7 mouse cellular contexts compared by ENCODE assay signal in the genomic region with DNA sequence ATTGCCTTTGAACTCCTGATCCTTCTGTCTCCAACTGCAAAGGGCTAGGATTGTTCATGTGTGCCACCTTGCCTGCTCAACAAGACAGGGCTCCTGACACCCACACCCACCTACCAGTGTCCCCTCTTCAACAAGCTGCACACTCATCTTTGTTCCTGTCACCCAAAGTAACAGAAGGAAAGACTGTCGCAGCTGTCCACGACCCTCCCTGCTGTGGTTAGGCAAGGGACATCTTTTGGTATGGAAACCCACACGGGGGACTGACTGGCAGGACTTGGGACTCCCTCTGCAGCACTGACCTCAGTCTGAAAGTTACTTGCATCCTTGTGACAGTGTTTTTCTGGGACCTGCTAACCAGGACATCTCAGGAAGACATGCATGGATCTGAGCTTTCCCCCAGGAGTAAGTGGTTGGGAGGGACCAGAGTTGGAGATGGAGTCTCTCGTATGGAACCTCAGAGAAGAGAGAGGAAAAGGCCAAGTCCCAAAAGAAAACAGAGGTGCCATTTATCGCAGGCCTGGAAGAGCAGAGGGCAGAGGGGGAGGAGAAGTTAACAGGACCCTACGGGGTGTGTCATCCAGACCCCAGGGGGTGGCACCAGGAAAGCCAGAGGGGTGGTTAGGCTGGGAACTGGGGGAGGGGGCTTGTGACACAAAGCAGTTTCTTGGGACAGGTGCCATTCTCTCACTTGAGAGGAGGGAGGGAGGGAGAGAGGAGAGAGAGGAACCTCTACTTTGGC. TPM values are rescaled to one million over a fixed set of nuclear protein-coding genes. Genes with fewer than 3 reads are reported as not detected.
A peak's percentile ranks its signal among the peaks of the same experiment; 100 is the strongest.
DNase-seq lines count a peak whose midpoint lies in the region; ATAC-seq and TF ChIP-seq lines count a peak whose summit lies in the region.

A gene (plus strand): TSS at position 689 of the 739 bp plus-strand sequence.

- no peak within 1 kb of the TSS for H3K4me2 ChIP-seq in CH12.LX (ENCODE audit: insufficient read depth, low read depth, poor library complexity, severe bottlenecking)
- no peak within 1 kb of the TSS for H3K4me2 ChIP-seq in forebrain, embryonic 13.5 days
- H3K4me2 ChIP-seq in hindbrain, embryonic 11.5 days (replicated peaks; ENCODE audit: low read depth, low read length) = no peak within 1 kb of the TSS
- H3K4me2 ChIP-seq in liver, embryonic 13.5 days = no peak within 1 kb of the TSS

- TF ChIP-seq POLR2A in CH12.LX (IDR thresholded peaks at IDR 0.05; ENCODE audit: low read depth, low read length) = no peak

- no peaks in the 10 kb centered on the region for H3K9me3 ChIP-seq in CH12.LX (replicated peaks; ENCODE audit: low read length)
- H3K9me3 ChIP-seq in ES-E14 (ENCODE audit: control insufficient read depth, insufficient read depth, low read depth, low read length) = no peaks in the 10 kb centered on the region
- no peaks in the 10 kb centered on the region for H3K9me3 ChIP-seq in forebrain, embryonic 13.5 days (replicated peaks)
- H3K9me3 ChIP-seq in hindbrain, embryonic 11.5 days (ENCODE audit: control insufficient read depth, low read length) = no peaks in the 10 kb centered on the region
- H3K9me3 ChIP-seq in liver, embryonic 13.5 days (replicated peaks) = no peaks in the 10 kb centered on the region

- H3K9ac ChIP-seq in CH12.LX (ENCODE audit: insufficient read depth, low read depth) = no peak within 1 kb of the TSS
- no peak within 1 kb of the TSS for H3K9ac ChIP-seq in ES-E14 (ENCODE audit: insufficient read depth, low read depth, low read length, poor library complexity, severe bottlenecking)
- no peak within 1 kb of the TSS for H3K9ac ChIP-seq in forebrain, embryonic 13.5 days
- H3K9ac ChIP-seq in hindbrain, embryonic 11.5 days (ENCODE audit: low read depth, low read length) = no peak within 1 kb of the TSS
- no peak within 1 kb of the TSS; the same call in 1 of the 2 replicates for H3K9ac ChIP-seq in liver, embryonic 13.5 days

- no peak for TF ChIP-seq CTCF in CH12.LX (conservative IDR thresholded peaks at IDR 0.05 in 1 of 2, IDR thresholded peaks at IDR 0.05 in 1 of 2; ENCODE audit: low read depth in 2 of 2, low read length in 2 of 2)

- no peak for ATAC-seq in forebrain, embryonic 13.5 days
- ATAC-seq in hindbrain, embryonic 11.5 days (ENCODE audit: low FRiP score) = no peak
- no peak for ATAC-seq in liver, embryonic 13.5 days (ENCODE audit: low read depth)

- WGBS in forebrain, embryonic 13.5 days = 32% methylated on average over 6 of the region's 6 CpGs
- 22% methylated on average over 6 of the region's 6 CpGs for WGBS in hindbrain, embryonic 11.5 days
- 39% methylated on average over 6 of the region's 6 CpGs for WGBS in liver, embryonic 13.5 days (ENCODE audit: insufficient replicate concordance)

- no peak for DNase-seq in CH12.LX (ENCODE audit: extremely low read depth)
- DNase-seq in ES-E14 (ENCODE audit: low read depth, low spot score) = no peak
- no peak for DNase-seq in hindbrain, embryonic 11.5 days (ENCODE audit: low spot score)
- DNase-seq in liver, embryonic 13.5 days = no peak
- no peak for DNase-seq in right cerebral cortex, postnatal 36 days (ENCODE audit: low spot score in 2 of 2)
- DNase-seq in ovary, adult 18-20 months (ENCODE audit: low spot score) = no peak

- H3K27ac ChIP-seq in CH12.LX (ENCODE audit: insufficient read depth, low read depth) = no peak within 1 kb of the TSS
- H3K27ac ChIP-seq in ES-E14 (ENCODE audit: insufficient read depth, low read depth, low read length, poor library complexity, severe bottlenecking) = 0 out of 2 replicates have a peak within 1 kb of the TSS, but pooled peaks have one; percentile 9
- no peak within 1 kb of the TSS for H3K27ac ChIP-seq in forebrain, embryonic 13.5 days
- no peak within 1 kb of the TSS for H3K27ac ChIP-seq in hindbrain, embryonic 11.5 days (ENCODE audit: low read depth, low read length)
- no peak within 1 kb of the TSS for H3K27ac ChIP-seq in liver, embryonic 13.5 days

- H3K4me3 ChIP-seq in CH12.LX (replicated peaks in 1 of 3; ENCODE audit: low read depth in 2 of 3, low read length in 2 of 3, poor library complexity in 1 of 3) (no peak within 1 kb of the TSS), ES-E14 (ENCODE audit: insufficient read depth in 1 of 2, low read depth in 1 of 2, low read length in 2 of 2, poor library complexity in 1 of 2, severe bottlenecking in 1 of 2) (0 out of 4 replicates have a peak within 1 kb of the TSS, but pooled peaks of 1 of the 2 experiments have one; percentile 0)
- H3K4me3 ChIP-seq in forebrain, embryonic 13.5 days = no peak within 1 kb of the TSS
- no peak within 1 kb of the TSS for H3K4me3 ChIP-seq in hindbrain, embryonic 11.5 days (ENCODE audit: low read depth, low read length)
- H3K4me3 ChIP-seq in liver, embryonic 13.5 days (replicated peaks) = no peak within 1 kb of the TSS

- in situ Hi-C loops in CH12.LX (cut with MboI; ENCODE audit: low pct_ligation_motif_present, low pct_unique_long_range_greater_than_20kb, low sequenced_read_pairs) (no loop called here), ES-E14 (cut with MboI; ENCODE audit: low sequenced_read_pairs in 2 of 2, unreplicated experiment in 2 of 2) (no loop called here)

- H3K4me1 ChIP-seq in CH12.LX (ENCODE audit: control insufficient read depth in 1 of 2, insufficient read depth in 2 of 2) (peaks cover 5 to 26% of the 10 kb centered on the region in 2 experiments; a peak in 3 of 4 replicates), ES-E14 (ENCODE audit: control insufficient read depth in 2 of 2, insufficient read depth in 2 of 2, low read length in 2 of 2, poor library complexity in 1 of 2) (peaks cover 11 to 44% of the 10 kb centered on the region in 2 experiments)
- peaks cover 28% of the 10 kb centered on the region for H3K4me1 ChIP-seq in forebrain, embryonic 13.5 days
- H3K4me1 ChIP-seq in hindbrain, embryonic 11.5 days (replicated peaks; ENCODE audit: control insufficient read depth, insufficient read depth, low read length) = peaks cover 3% of the 10 kb centered on the region; the same call in 1 of the 2 replicates
- peaks cover 77% of the 10 kb centered on the region for H3K4me1 ChIP-seq in liver, embryonic 13.5 days (replicated peaks)

- no peaks in the 10 kb centered on the region for H3K27me3 ChIP-seq in CH12.LX (replicated peaks)
- peaks cover 8% of the 10 kb centered on the region; the same call in 1 of the 2 replicates for H3K27me3 ChIP-seq in forebrain, embryonic 13.5 days
- H3K27me3 ChIP-seq in hindbrain, embryonic 11.5 days (ENCODE audit: control insufficient read depth, insufficient read depth, low read length) = no peaks in the 10 kb centered on the region
- no peaks in the 10 kb centered on the region for H3K27me3 ChIP-seq in liver, embryonic 13.5 days

- dilution Hi-C loops in CH12.LX (cut with MboI; ENCODE audit: extremely low pct_ligation_motif_present, extremely low pct_unique_long_range_greater_than_20kb, low sequenced_read_pairs) = no loop called here

- no peak for TF ChIP-seq RAD21 in CH12.LX (IDR thresholded peaks at IDR 0.05; ENCODE audit: low read depth, low read length)

- H3K36me3 ChIP-seq in CH12.LX (replicated peaks in 1 of 2; ENCODE audit: control insufficient read depth in 1 of 2, insufficient read depth in 1 of 2, low read length in 1 of 2) = peaks cover 0 to 4% of the 10 kb centered on the region in 2 experiments
- no peaks in the 10 kb centered on the region for H3K36me3 ChIP-seq in ES-E14 (ENCODE audit: control insufficient read depth, insufficient read depth, low read length, poor library complexity, severe bottlenecking)
- H3K36me3 ChIP-seq in forebrain, embryonic 13.5 days (ENCODE audit: poor library complexity, severe bottlenecking) = no peaks in the 10 kb centered on the region
- no peaks in the 10 kb centered on the region for H3K36me3 ChIP-seq in hindbrain, embryonic 11.5 days (ENCODE audit: control insufficient read depth, insufficient read depth, low read length)
- no peaks in the 10 kb centered on the region for H3K36me3 ChIP-seq in liver, embryonic 13.5 days

- H3K79me2 ChIP-seq in CH12.LX (replicated peaks; ENCODE audit: control insufficient read depth, extremely low read depth, insufficient read depth, poor library complexity, severe bottlenecking) = peaks cover 2% of the 10 kb centered on the region

- no peak for TF ChIP-seq EP300 in CH12.LX (IDR thresholded peaks at IDR 0.05; ENCODE audit: low read length)

TF ChIP-seq in CH12.LX, 34 proteins besides CTCF, POLR2A, EP300 and RAD21:
- TF ChIP-seq POLR2AphosphoS2 (IDR thresholded peaks at IDR 0.05; ENCODE audit: low read depth, low read length) (no peak), NELFE (IDR thresholded peaks at IDR 0.05; ENCODE audit: low read depth, low read length) (no peak), HCFC1 (IDR thresholded peaks at IDR 0.05; ENCODE audit: low read depth, low read length) (no peak), NRF1 (IDR thresholded peaks at IDR 0.05; ENCODE audit: low read depth, low read length) (no peak)

TF ChIP-seq in ES-E14, 5 proteins besides CTCF, POLR2A, EP300 and RAD21:
- TF ChIP-seq CHD2 (IDR thresholded peaks at IDR 0.05; ENCODE audit: low read depth, low read length) = no peak
- no peak for TF ChIP-seq ZC3H11A (IDR thresholded peaks at IDR 0.05; ENCODE audit: borderline replicate concordance, low read depth, low read length)

RNA-seq across cellular contexts. Expression of the gene that starts here (rescaled TPM):
- total RNA-seq in CH12.LX (2012; rRNA removed) (702 and 970 TPM in 2 replicates), CH12.LX (2014; rRNA removed) (1,007 and 1,199 TPM in 2 replicates), ES-E14 (2012; rRNA removed) (621 and 827 TPM in 2 replicates)
- polyA plus RNA-seq in CH12.LX (2012; ENCODE audit: insufficient read length, low read depth) = 1,412 and 1,555 TPM in 2 replicates
- 905 and 993 TPM in 2 replicates for polyA plus RNA-seq in forebrain, embryonic 13.5 days (2015; fragmentation: Nextera tagmentation; extraction: Ambion mirVana)
- 1,356 and 1,601 TPM in 2 replicates for polyA plus RNA-seq in hindbrain, embryonic 11.5 days (2014; fragmentation: Nextera tagmentation; extraction: Ambion mirVana)
- 1,268 and 1,277 TPM in 2 replicates for polyA plus RNA-seq in liver, embryonic 13.5 days (2015; fragmentation: Nextera tagmentation; extraction: Ambion mirVana)
